Mouse (Mus musculus): ENCODE results near the gene Olfr1352.
"Not testable (repeated sequence)": the region's sequence is repeated elsewhere in the genome, so short reads cannot be mapped to it uniquely, and the experiment has no call there.

The Olfr1352 gene

GRCm38 (mm10) chr10:78980750-78981149 is at the start of gene Olfr1352:
Olfr1352 (plus strand) TSS chr10:78981050.
- DNase-seq (ENCODE audit: low spot score in 2 of 2) = no peak

- DNase-seq (ENCODE audit: low spot score in 2 of 2) = not testable (repeated sequence)
Measured at GRCm38 (mm10) chr10:78950336-78950735, 30.5 kb upstream of the Olfr1352 start, which contains the start of gene Olfr8. Olfr8 (plus strand) TSS chr10:78950636.

GRCm38 (mm10) chr10:78963009-78963408 is 17.8 kb upstream of the Olfr1352 start, which contains the start of gene Olfr1353:
Olfr1353 (plus strand) TSS chr10:78963309.
- not testable (repeated sequence) for DNase-seq (ENCODE audit: low spot score in 2 of 2)

GRCm38 (mm10) chr10:79012172-79012571 is 31.3 kb downstream of the Olfr1352 start, which contains the start of gene Olfr1351:
Olfr1351 (plus strand) TSS chr10:79012472.
- DNase-seq (ENCODE audit: low spot score in 2 of 2) = no peak

GRCm38 (mm10) chr10:79028441-79028840 is 47.6 kb downstream of the Olfr1352 start, which contains the start of gene Olfr57:
Olfr57 (plus strand) TSS chr10:79028741.
- no peak for DNase-seq (ENCODE audit: low spot score in 2 of 2)
